Comparison of ENCODE assay signal across 11 mouse cellular contexts in genomic region chr11:88693905-88694893, GRCm38 (mm10). TPM values are rescaled to one million over a fixed set of nuclear protein-coding genes. Genes with fewer than 3 reads are reported as not detected.
DNase-seq lines count a peak whose midpoint lies in the region; ATAC-seq and TF ChIP-seq lines count a peak whose summit lies in the region.
"Had no signal": no experiment of that assay in that cellular context is flagged by ENCODE, and none has a peak within 500 bp of the region (broad histone marks: within the 10 kb centered on the region; RNA-seq: fewer than 3 reads in every experiment).

No protein-coding gene starts in this region.

- 0 out of 2 replicates have a peak, but pooled peaks cover 5% of the 10 kb centered on the region for H3K36me3 ChIP-seq in heart, embryonic 15.5 days
- peaks cover 2% of the 10 kb centered on the region; the same call in 1 of the 2 replicates for H3K36me3 ChIP-seq in ES-E14 (ENCODE audit: control insufficient read depth, insufficient read depth, low read length, poor library complexity, severe bottlenecking)
- peaks cover 30% of the 10 kb centered on the region for H3K36me3 ChIP-seq in forebrain, embryonic 13.5 days (ENCODE audit: poor library complexity, severe bottlenecking)
- peaks cover 11% of the 10 kb centered on the region for H3K36me3 ChIP-seq in limb, embryonic 13.5 days

- in situ Hi-C loops in ES-E14 (cut with MboI; ENCODE audit: low sequenced_read_pairs in 2 of 2, unreplicated experiment in 2 of 2) = no loop called here

- intact Hi-C loops in heart, postnatal 10 days (cut with DNase I) = no loop called here

- H3K4me2 ChIP-seq in heart, embryonic 15.5 days = peak overlapping the region; percentile 24; the same call in 1 of the 2 replicates
- peak overlapping the region; percentile 19; the same call in 1 of the 2 replicates for H3K4me2 ChIP-seq in forebrain, embryonic 13.5 days
- peak overlapping the region; percentile 15 for H3K4me2 ChIP-seq in limb, embryonic 13.5 days (replicated peaks)

- DNase-seq in heart, postnatal 10 days = no peak
- DNase-seq in ES-E14 (ENCODE audit: low read depth, low spot score) = no peak
- DNase-seq in thymus, postnatal 10 days (ENCODE audit: low spot score in 2 of 2) = no peak
- no peak for DNase-seq in layer of hippocampus, adult 8-10 months (ENCODE audit: low spot score in 2 of 2)
- no peak for DNase-seq in liver
- DNase-seq: cerebellum, adult 9-11 months; thymus, postnatal 25 days had no signal

- H3K9me3 ChIP-seq in heart, embryonic 15.5 days (replicated peaks) = no peaks in the 10 kb centered on the region
- H3K9me3 ChIP-seq in ES-E14 (ENCODE audit: control insufficient read depth, insufficient read depth, low read depth, low read length) = no peaks in the 10 kb centered on the region
- no peaks in the 10 kb centered on the region for H3K9me3 ChIP-seq in forebrain, embryonic 13.5 days (replicated peaks)
- no peaks in the 10 kb centered on the region for H3K9me3 ChIP-seq in limb, embryonic 13.5 days

- H3K4me1 ChIP-seq in heart, embryonic 15.5 days (replicated peaks) = peaks cover 68% of the 10 kb centered on the region
- peaks cover 20 to 40% of the 10 kb centered on the region in 2 experiments for H3K4me1 ChIP-seq in ES-E14 (ENCODE audit: control insufficient read depth in 2 of 2, insufficient read depth in 2 of 2, low read length in 2 of 2, poor library complexity in 1 of 2)
- peaks cover 91% of the 10 kb centered on the region for H3K4me1 ChIP-seq in forebrain, embryonic 13.5 days
- H3K4me1 ChIP-seq in limb, embryonic 13.5 days = peaks cover 84% of the 10 kb centered on the region

- no peaks in the 10 kb centered on the region for H3K27me3 ChIP-seq in heart, embryonic 15.5 days
- H3K27me3 ChIP-seq in forebrain, embryonic 13.5 days = no peaks in the 10 kb centered on the region
- H3K27me3 ChIP-seq in limb, embryonic 13.5 days = peaks cover 3% of the 10 kb centered on the region; the same call in 1 of the 2 replicates

- H3K4me3 ChIP-seq in heart, embryonic 15.5 days = no peak overlapping the region
- no peak overlapping the region for H3K4me3 ChIP-seq in ES-E14 (ENCODE audit: insufficient read depth in 1 of 2, low read depth in 1 of 2, low read length in 2 of 2, poor library complexity in 1 of 2, severe bottlenecking in 1 of 2)
- no peak overlapping the region for H3K4me3 ChIP-seq in forebrain, embryonic 13.5 days
- H3K4me3 ChIP-seq in limb, embryonic 13.5 days = no peak overlapping the region
- H3K4me3 ChIP-seq: left cerebral cortex, adult 2 months had no signal

- H3K27ac ChIP-seq in heart, embryonic 15.5 days = peak overlapping the region; percentile 64; the same call in 1 of the 2 replicates
- peak overlapping the region; percentile 65; the same call in 1 of the 2 replicates for H3K27ac ChIP-seq in ES-E14 (ENCODE audit: insufficient read depth, low read depth, low read length, poor library complexity, severe bottlenecking)
- H3K27ac ChIP-seq in forebrain, embryonic 13.5 days = peak overlapping the region; percentile 71
- H3K27ac ChIP-seq in limb, embryonic 13.5 days = no peak overlapping the region
- H3K27ac ChIP-seq: left cerebral cortex, adult 2 months had no signal

- no peak for ATAC-seq in heart, embryonic 15.5 days (replicated peaks; ENCODE audit: insufficient number of reproducible peaks, insufficient read depth, low FRiP score, low read depth)
- no peak; the same call in 1 of the 2 replicates for ATAC-seq in forebrain, embryonic 13.5 days
- 0 out of 2 replicates have a peak, but pooled peaks have one; percentile 17 for ATAC-seq in limb, embryonic 13.5 days (ENCODE audit: low FRiP score, low read depth)

- 49% methylated on average over 20 of the region's 20 CpGs for WGBS in heart, embryonic 15.5 days
- WGBS in forebrain, embryonic 13.5 days = 16% methylated on average over 20 of the region's 20 CpGs
- 15% methylated on average over 20 of the region's 20 CpGs for WGBS in limb, embryonic 13.5 days

- H3K9ac ChIP-seq in heart, embryonic 15.5 days = no peak overlapping the region; the same call in 1 of the 2 replicates
- peak overlapping the region; percentile 40; the same call in 1 of the 2 replicates for H3K9ac ChIP-seq in ES-E14 (ENCODE audit: insufficient read depth, low read depth, low read length, poor library complexity, severe bottlenecking)
- H3K9ac ChIP-seq in forebrain, embryonic 13.5 days = 0 out of 2 replicates have a peak overlapping the region, but pooled peaks have one; percentile 50
- H3K9ac ChIP-seq in limb, embryonic 13.5 days = no peak overlapping the region

TF ChIP-seq in ES-E14, 5 proteins besides CTCF, POLR2A, EP300 and RAD21:
- TF ChIP-seq ZC3H11A (IDR thresholded peaks at IDR 0.05; ENCODE audit: borderline replicate concordance, low read depth, low read length) (no peak), HCFC1 (IDR thresholded peaks at IDR 0.05; ENCODE audit: borderline replicate concordance, insufficient read depth, low read length) (no peak), CHD2 (IDR thresholded peaks at IDR 0.05; ENCODE audit: low read depth, low read length) (no peak), ZNF384 (IDR thresholded peaks at IDR 0.05; ENCODE audit: low read depth, low read length) (no peak), MAFK (IDR thresholded peaks at IDR 0.05; ENCODE audit: insufficient read depth, low read depth, low read length) (no peak)

RNA-seq across cellular contexts. Expression of gene Msi2, which starts 24.1 kb away (rescaled TPM):
- 17.2 and 19.6 TPM in 2 replicates for polyA plus RNA-seq in heart, embryonic 15.5 days (2015; fragmentation: Nextera tagmentation; extraction: Ambion mirVana)
- total RNA-seq in heart, postnatal 10 days (2021) = 100 to 1,000 TPM; 218 to 219 TPM
- 66.4 and 94.8 TPM in 2 replicates for total RNA-seq in ES-E14 (2012; rRNA removed)
- polyA plus RNA-seq in forebrain, embryonic 13.5 days (2015; fragmentation: Nextera tagmentation; extraction: Ambion mirVana) = 31.5 and 36.5 TPM in 2 replicates
- polyA plus RNA-seq in limb, embryonic 13.5 days (2015; fragmentation: Nextera tagmentation; extraction: Ambion mirVana) = 21.1 and 21.3 TPM in 2 replicates
- 100 to 1,000 TPM; 102 to 121 (median 109) TPM for total RNA-seq in layer of hippocampus, adult 8-10 months (2022)

Comparison
In these comparisons a context has a peak if more than half of its experiments do, and no peak if none do; other contexts are left out.
1. H3K9ac ChIP-seq: peak in ES-E14 (single experiment) and forebrain, embryonic 13.5 days (single experiment); none in heart, embryonic 15.5 days (single experiment) and limb, embryonic 13.5 days (single experiment).
2. Peak in every context shown above with its lines, with median percentiles within 50 percentile points of each other: H3K4me2 ChIP-seq.